Mouse (Mus musculus): ENCODE measurements around the gene Ptpn6. TPM values are rescaled to one million over a fixed set of nuclear protein-coding genes. Genes with fewer than 3 reads are reported as not detected.

Ptpn6 gene
- 4.8 and 4.9 TPM in 2 replicates for polyA plus RNA-seq (2014; fragmentation: Nextera tagmentation; extraction: Ambion mirVana)

GRCm38 (mm10) chr6:124738511-124739023 lies at the start of gene Ptpn6:
Gene Ptpn6, minus strand, starts transcription at chr6:124738714.
- ATAC-seq (replicated peaks; ENCODE audit: low FRiP score) (no peak), DNase-seq (ENCODE audit: low spot score) (no peak)
- H3K4me2 ChIP-seq (ENCODE audit: low read depth, low read length, severe bottlenecking), result no peak within 1 kb of the TSS
- H3K9ac ChIP-seq (ENCODE audit: low read length), result no peak within 1 kb of the TSS
- WGBS, result 23% methylated on average over 15 of the region's 15 CpGs
- no peak within 1 kb of the TSS for H3K4me3 ChIP-seq (ENCODE audit: low read depth, low read length)
- H3K27me3 ChIP-seq (ENCODE audit: control insufficient read depth, insufficient read depth, low read length), result no peaks in the 10 kb centered on the region
- no peaks in the 10 kb centered on the region for H3K9me3 ChIP-seq (ENCODE audit: control insufficient read depth, low read length)
- H3K27ac ChIP-seq (ENCODE audit: low read depth, low read length), result no peak within 1 kb of the TSS
- H3K4me1 ChIP-seq (replicated peaks; ENCODE audit: control insufficient read depth, insufficient read depth, low read length), result peaks cover 6% of the 10 kb centered on the region; the same call in 1 of the 2 replicates
- H3K36me3 ChIP-seq (ENCODE audit: control insufficient read depth, insufficient read depth, low read length), result peaks cover 4% of the 10 kb centered on the region

GRCm38 (mm10) chr6:124787722-124788121 lies 49.2 kb upstream of the Ptpn6 start:
- 83% methylated on average over 10 of the region's 10 CpGs for WGBS
- Histone ChIP-seq H3K9ac (ENCODE audit: low read length) (no peak overlapping the region), H3K36me3 (ENCODE audit: control insufficient read depth, insufficient read depth, low read length) (no peaks in the 10 kb centered on the region), H3K4me2 (ENCODE audit: low read depth, low read length, severe bottlenecking) (no peak overlapping the region), H3K9me3 (ENCODE audit: control insufficient read depth, low read length) (no peaks in the 10 kb centered on the region), H3K4me1 (replicated peaks; ENCODE audit: control insufficient read depth, insufficient read depth, low read length) (no peaks in the 10 kb centered on the region), H3K27me3 (ENCODE audit: control insufficient read depth, insufficient read depth, low read length) (no peaks in the 10 kb centered on the region), H3K27ac (ENCODE audit: low read depth, low read length) (no peak overlapping the region), H3K4me3 (ENCODE audit: low read depth, low read length) (no peak overlapping the region)
- ATAC-seq (replicated peaks; ENCODE audit: low FRiP score), result no peak
- no peak for DNase-seq (ENCODE audit: low spot score)

GRCm38 (mm10) chr6:124786756-124787420 lies 48.4 kb upstream of the Ptpn6 start:
- H3K4me2 ChIP-seq (ENCODE audit: low read depth, low read length, severe bottlenecking), result no peak overlapping the region
- no peak overlapping the region for H3K9ac ChIP-seq (ENCODE audit: low read length)
- H3K4me1 ChIP-seq (replicated peaks; ENCODE audit: control insufficient read depth, insufficient read depth, low read length), result 0 out of 2 replicates have a peak, but pooled peaks cover 3% of the 10 kb centered on the region
- DNase-seq (ENCODE audit: low spot score), result no peak
- ATAC-seq (replicated peaks; ENCODE audit: low FRiP score), result no peak
- no peaks in the 10 kb centered on the region for H3K27me3 ChIP-seq (ENCODE audit: control insufficient read depth, insufficient read depth, low read length)
- no peak overlapping the region for H3K4me3 ChIP-seq (ENCODE audit: low read depth, low read length)
- WGBS, result 59% methylated on average over 8 of the region's 8 CpGs
- H3K27ac ChIP-seq (ENCODE audit: low read depth, low read length), result no peak overlapping the region
- no peaks in the 10 kb centered on the region for H3K36me3 ChIP-seq (ENCODE audit: control insufficient read depth, insufficient read depth, low read length)
- no peaks in the 10 kb centered on the region for H3K9me3 ChIP-seq (ENCODE audit: control insufficient read depth, low read length)

GRCm38 (mm10) chr6:124782436-124782835 lies 43.9 kb upstream of the Ptpn6 start:
- no peaks in the 10 kb centered on the region for H3K36me3 ChIP-seq (ENCODE audit: control insufficient read depth, insufficient read depth, low read length)
- H3K9ac ChIP-seq (ENCODE audit: low read length), result no peak overlapping the region
- peaks cover 7% of the 10 kb centered on the region; the same call in 1 of the 2 replicates for H3K4me1 ChIP-seq (replicated peaks; ENCODE audit: control insufficient read depth, insufficient read depth, low read length)
- H3K4me3 ChIP-seq (ENCODE audit: low read depth, low read length), result no peak overlapping the region
- DNase-seq (ENCODE audit: low spot score), result peak; percentile 59
- H3K27ac ChIP-seq (ENCODE audit: low read depth, low read length), result no peak overlapping the region
- H3K9me3 ChIP-seq (ENCODE audit: control insufficient read depth, low read length), result no peaks in the 10 kb centered on the region
- peak; percentile 20; the same call in 1 of the 2 replicates for ATAC-seq (replicated peaks; ENCODE audit: low FRiP score)
- no peaks in the 10 kb centered on the region for H3K27me3 ChIP-seq (ENCODE audit: control insufficient read depth, insufficient read depth, low read length)
- 27% methylated on average over 6 of the region's 6 CpGs for WGBS
- 0 out of 2 replicates have a peak overlapping the region, but pooled peaks have one; percentile 12 for H3K4me2 ChIP-seq (ENCODE audit: low read depth, low read length, severe bottlenecking)

- no peaks in the 10 kb centered on the region for H3K9me3 ChIP-seq (ENCODE audit: control insufficient read depth, low read length)
- no peak overlapping the region for H3K4me2 ChIP-seq (ENCODE audit: low read depth, low read length, severe bottlenecking)
- 85% methylated on average over 7 of the region's 7 CpGs for WGBS
- no peaks in the 10 kb centered on the region for H3K36me3 ChIP-seq (ENCODE audit: control insufficient read depth, insufficient read depth, low read length)
- ATAC-seq (replicated peaks; ENCODE audit: low FRiP score), result no peak
- no peaks in the 10 kb centered on the region for H3K27me3 ChIP-seq (ENCODE audit: control insufficient read depth, insufficient read depth, low read length)
- no peak for DNase-seq (ENCODE audit: low spot score)
- H3K4me3 ChIP-seq (ENCODE audit: low read depth, low read length), result no peak overlapping the region
- H3K27ac ChIP-seq (ENCODE audit: low read depth, low read length), result no peak overlapping the region
- no peak overlapping the region for H3K9ac ChIP-seq (ENCODE audit: low read length)
- peaks cover 7% of the 10 kb centered on the region; the same call in 1 of the 2 replicates for H3K4me1 ChIP-seq (replicated peaks; ENCODE audit: control insufficient read depth, insufficient read depth, low read length)
Measured at GRCm38 (mm10) chr6:124780917-124781316, 42.4 kb upstream of the Ptpn6 start.

- Histone ChIP-seq H3K27me3 (ENCODE audit: control insufficient read depth, insufficient read depth, low read length) (no peaks in the 10 kb centered on the region), H3K4me2 (ENCODE audit: low read depth, low read length, severe bottlenecking) (peak overlapping the region; percentile 52), H3K27ac (ENCODE audit: low read depth, low read length) (no peak overlapping the region), H3K4me1 (replicated peaks; ENCODE audit: control insufficient read depth, insufficient read depth, low read length) (peaks cover 7% of the 10 kb centered on the region; the same call in 1 of the 2 replicates), H3K4me3 (ENCODE audit: low read depth, low read length) (peak overlapping the region; percentile 32), H3K9me3 (ENCODE audit: control insufficient read depth, low read length) (no peaks in the 10 kb centered on the region), H3K36me3 (ENCODE audit: control insufficient read depth, insufficient read depth, low read length) (no peaks in the 10 kb centered on the region), H3K9ac (ENCODE audit: low read length) (peak overlapping the region; percentile 21)
- peak; percentile 70 for DNase-seq (ENCODE audit: low spot score)
- ATAC-seq (replicated peaks; ENCODE audit: low FRiP score), result 0 out of 2 replicates have a peak, but pooled peaks have one; percentile 1
- 2% methylated on average over 10 of the region's 10 CpGs for WGBS
Measured at GRCm38 (mm10) chr6:124779984-124780416, 41.5 kb upstream of the Ptpn6 start.

GRCm38 (mm10) chr6:124779222-124779983 lies 40.9 kb upstream of the Ptpn6 start, which contains the start of gene Lrrc23:
Gene Lrrc23, minus strand, starts transcription at chr6:124779727.
- Histone ChIP-seq H3K9me3 (ENCODE audit: control insufficient read depth, low read length) (no peaks in the 10 kb centered on the region), H3K4me2 (ENCODE audit: low read depth, low read length, severe bottlenecking) (peak within 1 kb of the TSS; percentile 52), H3K9ac (ENCODE audit: low read length) (peak within 1 kb of the TSS; percentile 21), H3K4me1 (replicated peaks; ENCODE audit: control insufficient read depth, insufficient read depth, low read length) (peaks cover 7% of the 10 kb centered on the region; the same call in 1 of the 2 replicates), H3K27me3 (ENCODE audit: control insufficient read depth, insufficient read depth, low read length) (no peaks in the 10 kb centered on the region), H3K36me3 (ENCODE audit: control insufficient read depth, insufficient read depth, low read length) (no peaks in the 10 kb centered on the region), H3K27ac (ENCODE audit: low read depth, low read length) (0 out of 2 replicates have a peak within 1 kb of the TSS, but pooled peaks have one; percentile 19), H3K4me3 (ENCODE audit: low read depth, low read length) (peak within 1 kb of the TSS; percentile 32)
- WGBS, result 2% methylated on average over 23 of the region's 23 CpGs
- peak; percentile 75 for DNase-seq (ENCODE audit: low spot score)
- peak; percentile 77 for ATAC-seq (replicated peaks; ENCODE audit: low FRiP score)

GRCm38 (mm10) chr6:124770511-124770910 lies 32.0 kb upstream of the Ptpn6 start:
- H3K27me3 ChIP-seq (ENCODE audit: control insufficient read depth, insufficient read depth, low read length), result peaks cover 4% of the 10 kb centered on the region; the same call in 1 of the 2 replicates
- no peak overlapping the region for H3K4me2 ChIP-seq (ENCODE audit: low read depth, low read length, severe bottlenecking)
- H3K27ac ChIP-seq (ENCODE audit: low read depth, low read length), result no peak overlapping the region
- H3K4me1 ChIP-seq (replicated peaks; ENCODE audit: control insufficient read depth, insufficient read depth, low read length), result peaks cover 5% of the 10 kb centered on the region; the same call in 1 of the 2 replicates
- 89% methylated on average over 15 of the region's 15 CpGs for WGBS
- H3K36me3 ChIP-seq (ENCODE audit: control insufficient read depth, insufficient read depth, low read length), result no peaks in the 10 kb centered on the region
- no peak for DNase-seq (ENCODE audit: low spot score)
- H3K9ac ChIP-seq (ENCODE audit: low read length), result no peak overlapping the region
- ATAC-seq (replicated peaks; ENCODE audit: low FRiP score), result no peak
- no peaks in the 10 kb centered on the region for H3K9me3 ChIP-seq (ENCODE audit: control insufficient read depth, low read length)
- no peak overlapping the region for H3K4me3 ChIP-seq (ENCODE audit: low read depth, low read length)

Measured in forebrain, embryonic 11.5 days (tissue).